10 mouse cellular contexts compared by ENCODE assay signal in genomic region chr19:29843641-29844035, GRCm38 (mm10). TPM values are rescaled to one million over a fixed set of nuclear protein-coding genes. Genes with fewer than 3 reads are reported as not detected.
DNase-seq lines count a peak whose midpoint lies in the region; ATAC-seq and TF ChIP-seq lines count a peak whose summit lies in the region.
"Had no signal": no experiment of that assay in that cellular context is flagged by ENCODE, and none has a peak within 500 bp of the region (broad histone marks: within the 10 kb centered on the region; RNA-seq: fewer than 3 reads in every experiment).

No protein-coding gene starts in this region.

- 42% methylated on average over 5 of the region's 5 CpGs for WGBS in lung, embryonic 14.5 days
- 45% methylated on average over 5 of the region's 5 CpGs for WGBS in lung, adult 2 months
- 25% methylated on average over 5 of the region's 5 CpGs for WGBS in embryonic facial prominence, embryonic 14.5 days
- 12% methylated on average over 5 of the region's 5 CpGs for WGBS in forebrain, postnatal 0 days
- WGBS in neural tube, embryonic 15.5 days = 29% methylated on average over 5 of the region's 5 CpGs

- no peaks in the 10 kb centered on the region for H3K36me3 ChIP-seq in lung, embryonic 14.5 days (ENCODE audit: insufficient read depth)
- H3K36me3 ChIP-seq in embryonic facial prominence, embryonic 14.5 days (ENCODE audit: control insufficient read depth, insufficient read depth, low read length) = no peaks in the 10 kb centered on the region
- no peaks in the 10 kb centered on the region for H3K36me3 ChIP-seq in forebrain, postnatal 0 days (ENCODE audit: insufficient read depth)
- no peaks in the 10 kb centered on the region for H3K36me3 ChIP-seq in neural tube, embryonic 15.5 days

- H3K4me1 ChIP-seq in lung, embryonic 14.5 days (ENCODE audit: insufficient read depth) = no peaks in the 10 kb centered on the region
- no peaks in the 10 kb centered on the region for H3K4me1 ChIP-seq in lung, adult 2 months (ENCODE audit: control insufficient read depth, insufficient read depth, low read length)
- peaks cover 18% of the 10 kb centered on the region for H3K4me1 ChIP-seq in embryonic facial prominence, embryonic 14.5 days (ENCODE audit: control insufficient read depth, insufficient read depth, low read length)
- peaks cover 4% of the 10 kb centered on the region; the same call in 1 of the 2 replicates for H3K4me1 ChIP-seq in forebrain, postnatal 0 days (ENCODE audit: insufficient read depth)
- peaks cover 23% of the 10 kb centered on the region for H3K4me1 ChIP-seq in neural tube, embryonic 15.5 days

- H3K27ac ChIP-seq in lung, embryonic 14.5 days (ENCODE audit: low read depth) = 0 out of 2 replicates have a peak overlapping the region, but pooled peaks have one; percentile 1
- H3K27ac ChIP-seq in embryonic facial prominence, embryonic 14.5 days (replicated peaks; ENCODE audit: low read depth, low read length) = peak overlapping the region; percentile 47
- peak overlapping the region; percentile 23; the same call in 1 of the 2 replicates for H3K27ac ChIP-seq in forebrain, postnatal 0 days (ENCODE audit: low read depth, low read length)
- H3K27ac ChIP-seq in neural tube, embryonic 15.5 days (replicated peaks) = peak overlapping the region; percentile 68
- H3K27ac ChIP-seq: heart, adult 2 months had no signal

- intact Hi-C loops in heart, postnatal 10 days (cut with DNase I) = no loop called here

- no peak for TF ChIP-seq POLR2A in lung, adult 2 months (IDR thresholded peaks at IDR 0.05; ENCODE audit: borderline replicate concordance, extremely low read depth, low read depth, low read length)

- ATAC-seq in lung, embryonic 14.5 days (ENCODE audit: insufficient read depth) = no peak
- peak; percentile 55 for ATAC-seq in embryonic facial prominence, embryonic 14.5 days (ENCODE audit: low read depth)
- ATAC-seq in forebrain, postnatal 0 days = peak; percentile 47; the same call in 1 of the 2 replicates
- peak; percentile 30; the same call in 1 of the 2 replicates for ATAC-seq in neural tube, embryonic 15.5 days (ENCODE audit: low FRiP score)
- ATAC-seq: intestine, postnatal 0 days had no signal

- H3K9ac ChIP-seq in lung, embryonic 14.5 days = no peak overlapping the region
- no peak overlapping the region for H3K9ac ChIP-seq in embryonic facial prominence, embryonic 14.5 days (ENCODE audit: low read depth, low read length)
- H3K9ac ChIP-seq in forebrain, postnatal 0 days = no peak overlapping the region
- H3K9ac ChIP-seq in neural tube, embryonic 15.5 days (replicated peaks) = no peak overlapping the region

- H3K4me3 ChIP-seq in lung, embryonic 14.5 days (ENCODE audit: low read depth, low read length) = no peak overlapping the region
- H3K4me3 ChIP-seq in lung, adult 2 months (replicated peaks; ENCODE audit: extremely low read depth, low read depth, low read length) = no peak overlapping the region
- H3K4me3 ChIP-seq in embryonic facial prominence, embryonic 14.5 days (ENCODE audit: low read depth, low read length) = no peak overlapping the region
- H3K4me3 ChIP-seq in forebrain, postnatal 0 days (ENCODE audit: low read depth, low read length) = no peak overlapping the region
- no peak overlapping the region for H3K4me3 ChIP-seq in neural tube, embryonic 15.5 days (replicated peaks)
- H3K4me3 ChIP-seq: heart, adult 2 months had no signal

- H3K27me3 ChIP-seq in lung, embryonic 14.5 days (ENCODE audit: insufficient read depth, low read length) = no peaks in the 10 kb centered on the region
- H3K27me3 ChIP-seq in embryonic facial prominence, embryonic 14.5 days (replicated peaks; ENCODE audit: control insufficient read depth, insufficient read depth, low read length) = no peaks in the 10 kb centered on the region
- H3K27me3 ChIP-seq in forebrain, postnatal 0 days (ENCODE audit: insufficient read depth, low read length) = no peaks in the 10 kb centered on the region
- H3K27me3 ChIP-seq in neural tube, embryonic 15.5 days (replicated peaks) = no peaks in the 10 kb centered on the region

- no peak overlapping the region for H3K4me2 ChIP-seq in lung, embryonic 14.5 days
- peak overlapping the region; percentile 5; the same call in 1 of the 2 replicates for H3K4me2 ChIP-seq in embryonic facial prominence, embryonic 14.5 days (ENCODE audit: low read depth, low read length)
- H3K4me2 ChIP-seq in forebrain, postnatal 0 days (ENCODE audit: low read depth) = no peak overlapping the region
- no peak overlapping the region for H3K4me2 ChIP-seq in neural tube, embryonic 15.5 days

- DNase-seq in lung, embryonic 14.5 days = peak; percentile 59
- no peak for DNase-seq in lung, adult 2 months
- DNase-seq in embryonic facial prominence, embryonic 14.5 days (ENCODE audit: low spot score) = peak; percentile 88
- peak; percentile 17 for DNase-seq in forebrain, postnatal 0 days
- DNase-seq in heart, postnatal 10 days = no peak
- no peak for DNase-seq in heart, postnatal 4 days
- DNase-seq: heart, adult 2 months; thymus, postnatal 4 days had no signal

- no peak for TF ChIP-seq CTCF in lung, embryonic 14.5 days (IDR thresholded peaks at IDR 0.05; ENCODE audit: low read depth)
- no peak for TF ChIP-seq CTCF in lung, adult 2 months (IDR thresholded peaks at IDR 0.05; ENCODE audit: insufficient read depth, low read length)
- no peak for TF ChIP-seq CTCF in forebrain, postnatal 0 days (IDR thresholded peaks at IDR 0.05; ENCODE audit: low read depth)

- no peaks in the 10 kb centered on the region for H3K9me3 ChIP-seq in lung, embryonic 14.5 days (ENCODE audit: low read depth, low read length)
- no peaks in the 10 kb centered on the region for H3K9me3 ChIP-seq in embryonic facial prominence, embryonic 14.5 days (ENCODE audit: control insufficient read depth, low read length)
- no peaks in the 10 kb centered on the region for H3K9me3 ChIP-seq in forebrain, postnatal 0 days (ENCODE audit: low read length)
- H3K9me3 ChIP-seq in neural tube, embryonic 15.5 days (replicated peaks) = no peaks in the 10 kb centered on the region

RNA-seq across cellular contexts. Expression of gene Ranbp6, which starts 30.9 kb away (rescaled TPM):
- 15.2 and 16.1 TPM in 2 replicates for polyA plus RNA-seq in lung, embryonic 14.5 days (2014; fragmentation: Nextera tagmentation; extraction: Ambion mirVana)
- 1.8 and 3.0 TPM in 2 replicates for polyA plus RNA-seq in lung, adult 2 months (2012; rRNA removed)
- polyA plus RNA-seq in embryonic facial prominence, embryonic 14.5 days (2014; fragmentation: Nextera tagmentation; extraction: Ambion mirVana) = 19.5 and 23.2 TPM in 2 replicates
- 48.5 and 58.7 TPM in 2 replicates for total RNA-seq in forebrain, postnatal 0 days (2014; rRNA removed)
- 26.4 and 32.2 TPM in 2 replicates for polyA plus RNA-seq in forebrain, postnatal 0 days (2015; fragmentation: Nextera tagmentation; extraction: Ambion mirVana)
- polyA plus RNA-seq in neural tube, embryonic 15.5 days (2015; fragmentation: Nextera tagmentation; extraction: Ambion mirVana) = 41.9 and 46.5 TPM in 2 replicates
- total RNA-seq in heart, postnatal 10 days (2021) = 10 to 100 TPM; 13.2 to 15.5 TPM
- total RNA-seq in heart, postnatal 4 days (2021) = 10 to 100 TPM; 14.1 to 14.3 TPM

RNA-seq across cellular contexts. Expression of gene 9930021J03Rik, which starts 37.8 kb away (rescaled TPM):
- polyA plus RNA-seq in lung, embryonic 14.5 days (2014; fragmentation: Nextera tagmentation; extraction: Ambion mirVana) = 7.1 TPM in 2 replicates
- 5.0 and 5.7 TPM in 2 replicates for polyA plus RNA-seq in lung, adult 2 months (2012; rRNA removed)
- polyA plus RNA-seq in embryonic facial prominence, embryonic 14.5 days (2014; fragmentation: Nextera tagmentation; extraction: Ambion mirVana) = 8.0 and 9.1 TPM in 2 replicates
- 29.7 and 35.0 TPM in 2 replicates for total RNA-seq in forebrain, postnatal 0 days (2014; rRNA removed)
- 4.5 and 5.7 TPM in 2 replicates for polyA plus RNA-seq in forebrain, postnatal 0 days (2015; fragmentation: Nextera tagmentation; extraction: Ambion mirVana)
- polyA plus RNA-seq in neural tube, embryonic 15.5 days (2015; fragmentation: Nextera tagmentation; extraction: Ambion mirVana) = 5.5 and 5.6 TPM in 2 replicates
- 10 to 100 TPM; 15.3 to 17.5 TPM for total RNA-seq in heart, postnatal 10 days (2021)
- 10 to 100 TPM; 14.4 to 15.8 TPM for total RNA-seq in heart, postnatal 4 days (2021)

Comparison
In these comparisons a context has a peak if more than half of its experiments do, and no peak if none do; other contexts are left out.
1. DNase-seq: peak in lung, embryonic 14.5 days (single experiment), embryonic facial prominence, embryonic 14.5 days (single experiment) and forebrain, postnatal 0 days (single experiment); none in lung, adult 2 months (single experiment), heart, postnatal 10 days (0 of 2) and heart, postnatal 4 days (single experiment).
2. H3K27ac ChIP-seq: peak in every context shown above with its lines; median percentile 68 in neural tube, embryonic 15.5 days; 47 in embryonic facial prominence, embryonic 14.5 days; 23 in forebrain, postnatal 0 days; 1 in lung, embryonic 14.5 days.